Mouse (Mus musculus) liver, embryonic 13.5 days (tissue): ENCODE data around the gene B430218F22Rik. TPM values are rescaled to one million over a fixed set of nuclear protein-coding genes. Genes with fewer than 3 reads are reported as not detected.
"Not testable (repeated sequence)": the region's sequence is repeated elsewhere in the genome, so short reads cannot be mapped to it uniquely, and the experiment has no call there.

ENCODE experiments used
- ATAC-seq: fragments of 200-750 bp; cut with Nextera tagmentation; 2 replicates; pipeline ENCODE4 v1.8.0; 2017; ENCODE audit warnings: low read depth, mild to moderate bottlenecking, moderate number of reproducible peaks, moderate library complexity
- DNase-seq: peaks from one replicate; pipeline ENCODE4 v3.0.0; 2022
- H3K27ac ChIP-seq: fragments of 300-500 bp; sonication (generic); 2 replicates; pipeline ENCODE4 v1.5.1; 2015; ENCODE audit warnings: moderate library complexity, mild to moderate bottlenecking, inconsistent platforms
- H3K27me3 ChIP-seq: fragments of 300-500 bp; sonication (generic); 2 replicates; pipeline ENCODE4 v1.6.1; 2015; ENCODE audit warnings: mild to moderate bottlenecking, inconsistent platforms
- H3K36me3 ChIP-seq: fragments of 300-500 bp; sonication (generic); 2 replicates; pipeline ENCODE4 v1.6.1; 2015; ENCODE audit warnings: mild to moderate bottlenecking, inconsistent platforms
- H3K4me1 ChIP-seq: fragments of 300-500 bp; sonication (generic); replicated peaks from 2 replicates; pipeline ENCODE4 v1.6.1; 2015; ENCODE audit warnings: inconsistent platforms
- H3K4me2 ChIP-seq: fragments of 300-500 bp; sonication (generic); 2 replicates; pipeline ENCODE4 v1.6.1; 2015; ENCODE audit warnings: inconsistent platforms, mild to moderate bottlenecking, moderate library complexity
- H3K4me3 ChIP-seq: fragments of 300-500 bp; sonication (generic); replicated peaks from 2 replicates; pipeline ENCODE4 v1.5.1; 2015; ENCODE audit warnings: mild to moderate bottlenecking, inconsistent platforms
- H3K9ac ChIP-seq: fragments of 300-500 bp; sonication (generic); 2 replicates; pipeline ENCODE4 v1.6.1; 2015; ENCODE audit warnings: mild to moderate bottlenecking, inconsistent platforms
- H3K9me3 ChIP-seq: fragments of 300-500 bp; sonication (generic); replicated peaks from 2 replicates; pipeline ENCODE4 v1.6.1; 2016; ENCODE audit warnings: inconsistent platforms
- WGBS: fragments of 180-500 bp; shearing (Covaris S2); methylation state at CpG from one replicate; pipeline ENCODE4 v1.1.7; 2015; ENCODE audit not compliant: insufficient replicate concordance; 5-methylcytosine and 5-hydroxymethylcytosine counted together
- polyA plus RNA-seq: library from polyadenylated mRNA; unstranded; fragments of >200 nt; fragmentation: Nextera tagmentation; extraction: Ambion mirVana; gene quantifications from 2 replicates; pipeline ENCODE4 v1.2.1, GENCODE M21; 2015

B430218F22Rik gene
- polyA plus RNA-seq, result 0.44 and 0.52 TPM in 2 replicates

DNA sequence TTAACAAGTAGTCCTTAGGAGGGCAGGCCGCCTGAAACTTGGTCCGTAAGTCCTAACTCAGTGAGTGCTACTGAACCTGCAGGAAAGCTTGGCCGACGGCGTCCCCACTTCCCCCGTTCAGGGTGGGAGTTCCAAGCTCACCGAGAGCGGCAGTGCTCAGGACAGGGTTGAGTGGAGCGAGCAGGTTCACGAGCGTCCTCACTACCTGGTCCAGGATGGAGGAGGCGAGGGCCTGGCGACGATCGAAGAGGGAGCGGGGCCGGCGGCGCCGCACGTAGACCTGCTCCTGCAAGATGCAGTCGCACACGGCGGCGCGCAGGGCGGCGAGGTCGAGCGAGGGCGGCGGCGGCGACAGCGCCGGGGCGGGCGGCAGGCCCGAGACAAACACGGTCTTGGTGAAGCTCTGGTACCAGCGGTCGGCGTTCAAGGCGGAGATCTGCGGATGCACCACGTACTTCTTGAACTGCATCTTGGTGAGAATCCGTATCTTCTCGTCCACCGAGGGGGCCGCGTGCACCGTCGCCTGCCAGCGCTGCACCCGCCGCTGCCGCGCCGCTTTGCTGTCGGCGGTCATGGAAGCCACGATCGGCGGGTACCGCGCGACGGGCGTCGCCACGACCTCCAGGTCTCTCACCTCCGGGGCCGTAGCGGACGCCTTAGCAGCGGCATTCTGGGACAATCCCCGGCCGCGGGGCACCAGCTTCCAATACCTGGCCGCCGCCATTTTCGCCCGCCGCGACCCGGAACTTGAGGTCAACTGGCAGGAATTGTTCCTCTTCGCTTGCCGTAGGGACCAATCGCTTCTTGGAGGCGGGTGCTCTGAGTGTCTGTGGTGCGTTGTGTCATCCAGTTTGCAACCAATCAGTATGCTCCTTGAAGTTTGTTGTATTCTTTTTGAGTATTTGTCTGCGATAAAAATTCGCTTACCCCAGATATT lies at the start of gene B430218F22Rik, which contains the start of gene Mrps30:
Gene B430218F22Rik (plus strand): TSS at position 120 of the 937 bp plus-strand sequence.
Gene Mrps30 (minus strand): TSS at position 742 of the 937 bp plus-strand sequence.
- DNase-seq, result peak; percentile 88
- peak within 1 kb of the TSS; percentile 67 for H3K27ac ChIP-seq
- H3K4me1 ChIP-seq, result peaks cover 20% of the 10 kb centered on the region
- H3K9ac ChIP-seq, result peak within 1 kb of the TSS; percentile 84
- no peaks in the 10 kb centered on the region for H3K9me3 ChIP-seq
- peak; percentile 96 for ATAC-seq
- H3K4me3 ChIP-seq, result peak within 1 kb of the TSS; percentile 87
- H3K27me3 ChIP-seq, result no peaks in the 10 kb centered on the region
- under 1% methylated on average over 93 of the region's 93 CpGs for WGBS
- peaks cover 32% of the 10 kb centered on the region for H3K36me3 ChIP-seq
- H3K4me2 ChIP-seq, result peak within 1 kb of the TSS; percentile 83

DNA sequence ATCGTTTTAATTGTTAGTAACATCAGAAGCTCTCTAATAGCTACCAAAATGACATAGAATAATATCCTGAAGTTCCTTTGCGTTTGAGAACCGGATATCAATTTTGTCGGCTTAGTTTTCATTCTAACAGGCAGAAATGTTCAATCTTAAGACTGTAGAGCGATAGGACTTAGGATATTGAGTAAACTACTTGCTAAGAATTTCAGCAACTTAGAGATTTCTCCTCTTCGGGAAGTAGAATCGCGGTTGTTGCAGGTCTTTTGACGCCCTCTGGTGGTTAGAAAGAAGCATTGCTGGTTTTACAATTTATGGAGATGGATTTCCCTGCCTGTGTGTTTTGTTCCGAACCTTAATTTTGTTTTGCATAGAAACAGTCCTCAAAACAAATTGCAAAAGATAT lies 36.2 kb upstream of the B430218F22Rik start:
- Histone ChIP-seq H3K27me3 (no peaks in the 10 kb centered on the region), H3K4me1 (no peaks in the 10 kb centered on the region), H3K36me3 (no peaks in the 10 kb centered on the region), H3K9ac (no peak overlapping the region), H3K9me3 (no peaks in the 10 kb centered on the region), H3K4me2 (no peak overlapping the region), H3K4me3 (no peak overlapping the region), H3K27ac (no peak overlapping the region)
- WGBS, result 16% methylated on average over 10 of the region's 10 CpGs
- DNase-seq (no peak), ATAC-seq (no peak)

DNA sequence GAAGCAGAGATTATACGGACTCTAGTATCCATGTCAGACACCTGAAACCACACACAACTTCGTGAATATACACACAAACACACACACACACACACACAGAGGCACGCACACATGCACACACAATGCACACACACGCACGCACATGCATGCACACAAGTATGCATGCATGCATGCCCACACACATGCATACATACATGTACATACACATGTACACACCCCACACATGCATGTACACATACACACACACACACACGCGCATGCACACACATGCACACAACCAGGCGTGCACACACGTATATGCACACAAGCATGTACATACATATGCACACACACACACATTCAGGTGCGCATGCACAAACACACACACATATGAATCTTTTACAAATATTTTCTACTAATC lies 35.6 kb upstream of the B430218F22Rik start:
- no peaks in the 10 kb centered on the region for H3K9me3 ChIP-seq
- no peak overlapping the region for H3K27ac ChIP-seq
- no peak overlapping the region for H3K4me2 ChIP-seq
- ATAC-seq, result no peak
- H3K4me3 ChIP-seq, result no peak overlapping the region
- H3K9ac ChIP-seq, result no peak overlapping the region
- WGBS, result 78% methylated on average over 10 of the region's 10 CpGs
- H3K27me3 ChIP-seq, result no peaks in the 10 kb centered on the region
- no peaks in the 10 kb centered on the region for H3K36me3 ChIP-seq
- H3K4me1 ChIP-seq, result no peaks in the 10 kb centered on the region
- DNase-seq, result no peak

DNA sequence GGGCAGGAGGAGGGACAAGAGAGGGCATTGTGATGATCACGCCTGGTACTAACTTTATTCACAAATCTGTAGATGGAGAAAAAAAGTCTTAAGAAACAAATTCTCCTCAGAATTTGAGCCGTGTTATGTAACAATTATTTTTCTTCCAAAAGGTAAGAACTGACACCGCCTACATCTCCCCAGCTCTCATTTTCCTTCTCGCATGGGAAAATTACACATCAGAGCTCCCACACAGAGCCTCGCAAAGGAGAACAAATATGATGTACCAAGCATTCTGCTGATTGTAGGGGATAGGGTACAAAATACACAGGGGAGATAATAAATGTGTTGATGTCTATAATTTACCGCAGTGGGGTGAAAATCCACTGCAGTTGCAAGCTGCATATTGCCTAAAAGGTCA lies 23.1 kb upstream of the B430218F22Rik start:
- H3K9me3 ChIP-seq, result no peaks in the 10 kb centered on the region
- H3K4me2 ChIP-seq, result no peak overlapping the region
- H3K4me1 ChIP-seq, result no peaks in the 10 kb centered on the region
- H3K4me3 ChIP-seq, result no peak overlapping the region
- WGBS, result 78% methylated on average over 6 of the region's 6 CpGs
- DNase-seq (no peak), ATAC-seq (no peak)
- H3K36me3 ChIP-seq, result no peaks in the 10 kb centered on the region
- no peak overlapping the region for H3K9ac ChIP-seq
- H3K27me3 ChIP-seq, result no peaks in the 10 kb centered on the region
- no peak overlapping the region for H3K27ac ChIP-seq

DNA sequence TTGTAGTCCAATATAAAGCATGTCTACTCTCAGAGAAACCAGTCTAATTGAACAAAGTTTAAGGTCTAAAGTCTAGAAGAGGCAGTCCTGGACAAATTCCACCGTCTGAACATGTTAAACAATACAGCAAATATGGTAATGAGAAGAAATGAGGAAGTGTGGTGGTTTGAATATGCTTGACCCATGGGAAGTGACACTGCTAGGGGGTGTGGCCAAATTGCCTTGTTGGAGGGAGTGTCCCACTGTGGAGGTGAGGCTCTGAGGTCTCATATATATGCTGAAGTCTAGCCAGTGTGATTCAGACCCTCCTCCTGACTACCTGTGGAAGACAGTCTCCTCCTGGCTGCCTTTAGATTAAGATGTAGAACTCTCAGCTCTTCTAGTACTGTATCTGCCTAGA lies 20.7 kb upstream of the B430218F22Rik start:
- H3K9ac ChIP-seq, result no peak overlapping the region
- no peak for DNase-seq
- no peak for ATAC-seq
- no peaks in the 10 kb centered on the region for H3K9me3 ChIP-seq
- WGBS, result 37% methylated on average over 1 of the region's 1 CpGs
- no peak overlapping the region for H3K4me2 ChIP-seq
- H3K36me3 ChIP-seq, result no peaks in the 10 kb centered on the region
- H3K27me3 ChIP-seq, result no peaks in the 10 kb centered on the region
- H3K4me1 ChIP-seq, result no peaks in the 10 kb centered on the region
- no peak overlapping the region for H3K27ac ChIP-seq
- no peak overlapping the region for H3K4me3 ChIP-seq

DNA sequence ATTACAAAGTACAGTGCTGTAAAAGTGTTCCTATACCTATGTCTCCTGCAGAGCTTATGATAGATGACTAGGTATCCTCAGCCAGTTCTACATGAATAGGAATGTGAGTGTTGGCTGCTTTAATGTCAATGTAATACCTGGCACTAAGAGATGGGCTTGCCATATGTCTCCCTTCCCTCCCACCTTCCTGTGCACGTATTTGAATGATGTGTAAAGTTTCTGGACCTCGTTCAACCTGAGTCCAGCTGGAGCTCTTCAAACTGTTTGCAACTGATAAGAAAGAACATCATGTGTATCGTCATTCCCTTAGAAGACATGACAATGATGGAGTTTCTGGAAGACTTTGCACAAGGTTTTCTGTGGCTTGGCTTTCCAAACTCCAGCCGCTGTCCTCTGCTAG lies 13.6 kb upstream of the B430218F22Rik start:
- 61% methylated on average over 4 of the region's 4 CpGs for WGBS
- ATAC-seq (no peak), DNase-seq (no peak)
- H3K36me3 ChIP-seq, result peaks cover 7% of the 10 kb centered on the region
- no peak overlapping the region for H3K4me2 ChIP-seq
- H3K4me1 ChIP-seq, result no peaks in the 10 kb centered on the region
- no peak overlapping the region for H3K9ac ChIP-seq
- no peak overlapping the region for H3K4me3 ChIP-seq
- H3K27me3 ChIP-seq, result no peaks in the 10 kb centered on the region
- H3K9me3 ChIP-seq, result no peaks in the 10 kb centered on the region
- H3K27ac ChIP-seq, result no peak overlapping the region

DNA sequence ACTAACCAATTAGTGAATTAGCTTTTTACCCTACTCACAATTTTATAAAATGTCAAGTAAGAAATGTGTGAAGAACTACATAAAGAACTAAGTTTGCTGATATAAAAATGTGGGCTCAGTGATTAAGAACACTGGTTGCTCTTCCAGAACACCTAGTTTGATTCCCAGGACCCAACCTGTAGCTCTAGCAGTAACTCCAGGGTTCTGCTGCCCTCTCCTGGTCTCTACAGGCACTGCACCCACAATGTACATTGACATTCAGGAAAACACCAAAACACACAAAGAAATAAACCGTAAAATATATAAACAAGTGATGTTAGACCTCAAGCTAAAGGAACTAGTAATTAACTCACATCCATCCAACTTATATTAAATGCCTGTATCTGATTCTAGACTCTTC lies 7.3 kb upstream of the B430218F22Rik start:
- Histone ChIP-seq H3K27ac (no peak overlapping the region), H3K27me3 (no peaks in the 10 kb centered on the region), H3K4me3 (no peak overlapping the region), H3K4me2 (no peak overlapping the region), H3K4me1 (peaks cover 5% of the 10 kb centered on the region; the same call in 1 of the 2 replicates), H3K36me3 (peaks cover 53% of the 10 kb centered on the region), H3K9me3 (no peaks in the 10 kb centered on the region), H3K9ac (no peak overlapping the region)
- DNase-seq (peak; percentile 27), ATAC-seq (peak; percentile 48; the same call in 1 of the 2 replicates)
- WGBS, result 58% methylated on average over 1 of the region's 1 CpGs

DNA sequence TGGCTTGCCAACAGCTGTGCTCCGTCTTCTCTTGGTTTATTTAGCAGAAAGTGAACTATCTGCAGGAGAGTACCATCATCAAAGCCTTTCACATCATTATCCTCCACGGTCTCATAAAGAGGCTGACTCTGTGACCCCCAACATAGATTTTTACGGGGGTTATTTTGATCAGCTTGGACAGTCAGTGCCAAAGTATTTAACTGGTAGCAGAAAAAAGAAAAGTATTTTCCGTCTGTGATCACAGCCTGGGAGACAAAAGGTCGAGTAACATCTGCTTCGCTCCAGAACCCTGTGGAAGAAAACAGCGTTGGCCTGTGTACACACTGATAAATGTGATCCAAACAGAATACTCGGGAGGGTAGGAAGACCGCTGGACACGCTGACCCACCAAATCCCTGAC lies 6.0 kb upstream of the B430218F22Rik start:
- Histone ChIP-seq H3K9ac (no peak overlapping the region), H3K4me2 (no peak overlapping the region), H3K4me3 (no peak overlapping the region), H3K9me3 (no peaks in the 10 kb centered on the region), H3K27ac (no peak overlapping the region), H3K27me3 (no peaks in the 10 kb centered on the region), H3K36me3 (peaks cover 63% of the 10 kb centered on the region), H3K4me1 (peaks cover 9% of the 10 kb centered on the region)
- DNase-seq (no peak), ATAC-seq (no peak)
- WGBS, result 78% methylated on average over 10 of the region's 10 CpGs

DNA sequence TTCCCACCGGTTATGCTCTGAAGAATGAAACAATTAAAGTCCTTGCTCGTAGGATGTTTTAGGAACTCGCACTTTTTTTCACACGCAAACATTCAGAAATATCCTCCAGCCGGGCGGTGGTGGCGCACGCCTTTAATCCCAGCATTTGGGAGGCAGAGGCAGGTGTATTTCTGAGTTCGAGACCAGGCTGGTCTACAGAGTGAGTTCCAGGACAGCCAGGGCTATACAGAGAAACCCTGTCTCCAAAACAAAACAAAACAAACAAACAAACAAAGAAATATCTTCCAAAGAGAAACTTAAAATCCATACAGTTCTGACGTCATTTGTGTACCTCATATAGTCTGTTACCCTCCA lies 995 bp downstream of the B430218F22Rik start:
- Histone ChIP-seq H3K4me3 (peak overlapping the region; percentile 87), H3K36me3 (peaks cover 26% of the 10 kb centered on the region), H3K4me2 (peak overlapping the region; percentile 83), H3K9ac (peak overlapping the region; percentile 47; the same call in 1 of the 2 replicates), H3K4me1 (peaks cover 20% of the 10 kb centered on the region)
- not testable (repeated sequence) for H3K27me3 ChIP-seq, DNase-seq, H3K27ac ChIP-seq, H3K9me3 ChIP-seq
- peak; percentile 49 for ATAC-seq
- WGBS, result 4% methylated on average over 10 of the region's 10 CpGs

DNA sequence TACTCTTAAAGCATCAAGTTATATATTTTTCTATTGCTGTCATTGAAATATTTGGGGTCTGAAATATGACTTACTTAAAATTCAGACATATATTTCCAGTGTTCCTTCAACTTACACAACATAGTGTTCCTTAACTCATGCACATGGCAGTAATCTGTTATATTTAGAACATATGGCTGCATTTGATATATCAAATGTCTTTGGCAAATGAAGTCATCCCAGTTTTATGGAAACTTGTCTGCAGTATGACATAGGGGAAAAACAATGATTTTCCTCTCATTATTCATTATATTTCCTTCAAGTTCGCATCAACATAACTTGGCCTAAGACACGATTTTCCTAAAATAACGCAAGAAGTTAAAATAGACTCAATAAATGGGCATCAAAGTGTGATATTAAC lies 9.4 kb downstream of the B430218F22Rik start:
- H3K9me3 ChIP-seq, result no peaks in the 10 kb centered on the region
- H3K4me3 ChIP-seq, result no peak overlapping the region
- H3K4me1 ChIP-seq, result no peaks in the 10 kb centered on the region
- no peak overlapping the region for H3K27ac ChIP-seq
- ATAC-seq (no peak), DNase-seq (no peak)
- no peak overlapping the region for H3K4me2 ChIP-seq
- no peaks in the 10 kb centered on the region for H3K27me3 ChIP-seq
- H3K9ac ChIP-seq, result no peak overlapping the region
- 65% methylated on average over 3 of the region's 3 CpGs for WGBS
- H3K36me3 ChIP-seq, result no peaks in the 10 kb centered on the region

DNA sequence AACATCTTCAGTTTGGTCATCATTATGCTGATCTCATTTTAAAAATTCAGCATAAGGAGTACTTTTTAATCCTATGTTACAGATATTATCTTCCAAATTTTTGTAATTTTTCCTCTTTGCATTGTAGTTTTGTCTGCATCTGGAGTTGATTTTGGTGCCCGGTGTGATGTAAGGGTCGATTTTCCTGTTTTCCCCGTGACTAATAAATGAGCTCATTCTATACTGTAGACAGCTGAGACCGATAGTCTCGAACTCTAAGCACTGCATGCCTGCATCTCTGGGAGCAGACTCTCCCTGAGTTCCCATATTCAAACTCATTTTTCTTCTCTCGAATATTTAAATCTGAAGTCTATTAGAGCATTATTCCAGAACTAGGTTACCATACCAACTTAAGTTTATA lies 13.9 kb downstream of the B430218F22Rik start:
- no peak overlapping the region for H3K9ac ChIP-seq
- no peak overlapping the region for H3K27ac ChIP-seq
- no peaks in the 10 kb centered on the region for H3K9me3 ChIP-seq
- WGBS, result 57% methylated on average over 6 of the region's 6 CpGs
- DNase-seq, result no peak
- no peak for ATAC-seq
- no peaks in the 10 kb centered on the region for H3K4me1 ChIP-seq
- H3K36me3 ChIP-seq, result no peaks in the 10 kb centered on the region
- H3K4me3 ChIP-seq, result no peak overlapping the region
- H3K27me3 ChIP-seq, result no peaks in the 10 kb centered on the region
- no peak overlapping the region for H3K4me2 ChIP-seq

DNA sequence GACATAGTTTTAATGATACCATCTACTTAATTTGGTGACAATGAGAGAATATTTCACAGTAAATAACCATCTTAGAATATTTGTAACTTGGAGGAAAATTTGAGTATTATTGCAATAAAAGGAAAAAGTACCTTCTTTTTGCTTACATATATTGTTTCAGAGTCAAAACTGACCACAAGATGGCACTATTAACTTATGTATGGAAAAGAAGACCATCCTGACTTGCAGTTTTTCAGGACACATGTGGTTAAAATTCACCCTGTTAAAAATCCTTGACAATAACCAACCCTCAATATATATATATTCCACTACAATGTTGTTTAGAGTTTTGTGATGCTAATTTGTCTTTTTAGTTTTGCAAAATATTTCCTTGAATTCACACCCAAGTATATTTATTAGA lies 17.1 kb downstream of the B430218F22Rik start:
- no peaks in the 10 kb centered on the region for H3K4me1 ChIP-seq
- H3K9me3 ChIP-seq, result no peaks in the 10 kb centered on the region
- no peak overlapping the region for H3K4me2 ChIP-seq
- DNase-seq (no peak), ATAC-seq (no peak)
- no peak overlapping the region for H3K9ac ChIP-seq
- H3K27ac ChIP-seq, result no peak overlapping the region
- H3K36me3 ChIP-seq, result no peaks in the 10 kb centered on the region
- H3K4me3 ChIP-seq, result no peak overlapping the region
- no peaks in the 10 kb centered on the region for H3K27me3 ChIP-seq
